Mouse (Mus musculus) embryo, embryonic 10 days (tissue): ENCODE results near the gene Tmprss7.

ENCODE experiments used
- DNase-seq: peaks from one replicate; pipeline ENCODE4 v3.0.0-alpha.2; 2015; ENCODE audit warnings: low spot score

The Tmprss7 gene

GRCm38 (mm10) chr16:45693558-45693957 lies at the start of gene Tmprss7:
Gene Tmprss7 (minus strand): TSS chr16:45693658.
- no peak for DNase-seq

DNA sequence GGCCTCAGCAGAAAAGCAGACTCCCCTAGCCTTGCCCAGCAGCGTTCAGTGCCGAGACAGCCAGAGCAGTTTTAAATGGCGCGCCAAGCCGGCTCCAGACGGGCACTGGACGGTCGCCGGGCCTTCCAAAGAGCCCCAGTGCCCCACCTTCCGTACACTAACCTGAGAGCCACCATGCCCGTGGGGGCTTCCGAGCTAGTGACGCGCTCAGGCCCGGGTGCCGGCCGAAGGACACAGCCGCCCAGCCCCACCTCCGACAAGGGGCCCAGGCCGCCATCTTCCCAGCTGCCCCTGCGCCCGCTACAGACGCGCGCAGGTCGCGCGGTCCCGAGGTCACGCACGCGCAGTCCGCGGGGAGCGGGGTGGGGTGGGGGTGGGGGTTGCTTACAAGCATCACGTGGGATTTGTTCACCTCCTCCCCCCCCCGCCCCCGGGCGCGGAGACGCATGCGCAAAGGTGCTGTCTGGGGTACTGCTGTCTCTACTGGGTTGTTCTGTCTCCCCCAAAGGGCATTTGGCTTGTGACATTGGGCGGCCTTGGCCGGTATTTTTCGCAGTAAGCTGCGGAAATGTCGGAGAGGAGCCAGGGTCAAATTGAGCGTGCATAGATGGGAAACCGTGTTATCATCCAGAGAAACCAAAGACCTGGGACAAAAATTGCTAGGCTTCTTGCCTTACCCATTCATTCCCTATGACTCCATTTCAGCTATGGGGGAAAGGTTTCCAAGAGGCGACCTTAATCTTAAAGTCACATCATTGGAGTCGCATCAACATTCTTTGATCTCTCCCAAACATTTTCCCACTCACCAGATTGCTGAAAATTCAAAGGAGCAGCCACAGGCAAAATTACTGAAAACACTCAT lies 49.4 kb upstream of the Tmprss7 start, which contains the start of gene Abhd10:
Gene Abhd10, minus strand, starts transcription at position 341 of the 862 bp plus-strand sequence.
- peak; percentile 88 for DNase-seq

DNA sequence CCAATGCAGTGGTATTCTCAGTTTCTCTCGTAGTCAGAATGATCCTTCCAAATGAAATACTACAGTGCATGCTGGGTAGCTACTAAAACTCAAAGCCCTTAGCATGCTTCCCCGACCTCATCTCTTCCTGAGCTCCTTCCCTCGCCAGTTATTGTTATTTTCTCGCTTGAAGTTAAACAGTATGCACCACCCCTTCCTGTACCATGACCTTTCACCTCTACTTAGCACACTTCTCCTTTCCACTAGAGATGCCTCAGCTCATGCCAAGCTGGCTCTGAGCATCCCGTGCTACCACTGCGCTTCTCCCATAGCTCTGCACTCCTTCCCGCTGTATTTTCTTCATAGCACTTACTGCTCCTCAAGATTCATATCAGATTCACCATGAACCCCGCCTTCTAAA lies 44.4 kb upstream of the Tmprss7 start:
- DNase-seq, result no peak

- no peak for DNase-seq
Observed at GRCm38 (mm10) chr16:45736724-45737123, 43.3 kb upstream of the Tmprss7 start.

DNA sequence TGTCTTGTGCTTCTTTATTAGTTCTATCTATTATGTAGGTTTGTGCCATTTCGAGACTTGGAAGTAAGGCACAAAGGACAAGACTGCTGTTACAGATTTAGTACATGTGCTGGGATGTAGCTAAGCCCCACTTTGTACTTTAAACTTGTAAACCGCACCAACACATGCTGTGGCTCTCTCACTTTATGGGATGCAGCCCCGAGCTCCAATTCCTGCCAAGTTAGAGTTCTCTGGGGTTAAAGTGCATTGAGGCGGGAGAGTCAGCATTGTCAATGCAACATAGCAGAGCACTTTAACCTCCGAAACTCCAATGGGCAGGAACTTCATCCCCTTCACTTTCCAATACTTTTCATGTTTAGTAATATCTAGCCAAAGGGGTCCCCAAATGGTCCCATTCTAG lies 35.7 kb upstream of the Tmprss7 start:
- no peak for DNase-seq

DNA sequence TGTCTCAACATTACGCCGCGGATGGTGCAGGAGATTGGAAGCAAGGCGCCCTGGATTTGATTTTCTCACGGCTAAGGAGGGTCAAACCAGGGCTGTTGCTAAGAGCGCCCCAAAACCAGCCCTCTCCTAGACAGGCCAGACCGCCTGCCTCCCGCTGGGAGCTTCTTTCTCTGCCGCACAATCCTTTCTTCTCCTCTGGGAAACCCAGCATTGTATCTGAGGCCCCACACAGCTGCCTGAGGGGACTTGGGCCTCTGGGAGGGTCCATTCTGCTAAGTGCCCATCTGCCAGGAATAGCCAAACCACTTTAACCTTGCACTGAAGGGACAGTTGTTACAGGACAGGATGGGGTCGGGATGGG lies 31.3 kb upstream of the Tmprss7 start:
- no peak for DNase-seq

GRCm38 (mm10) chr16:45724061-45724741 lies 30.7 kb upstream of the Tmprss7 start, which contains the start of gene Tagln3:
Gene Tagln3 (minus strand): TSS chr16:45724608.
- DNase-seq, result peak; percentile 73

GRCm38 (mm10) chr16:45723172-45723901 lies 29.9 kb upstream of the Tmprss7 start:
- peak; percentile 42 for DNase-seq

- DNase-seq, result no peak
Observed at GRCm38 (mm10) chr16:45722460-45722951, 29.0 kb upstream of the Tmprss7 start.

- DNase-seq, result no peak
Observed at GRCm38 (mm10) chr16:45720022-45720630, 26.7 kb upstream of the Tmprss7 start.

GRCm38 (mm10) chr16:45718296-45718695 lies 24.8 kb upstream of the Tmprss7 start:
- no peak for DNase-seq

- no peak for DNase-seq
Observed at GRCm38 (mm10) chr16:45714489-45715150, 21.2 kb upstream of the Tmprss7 start.

DNA sequence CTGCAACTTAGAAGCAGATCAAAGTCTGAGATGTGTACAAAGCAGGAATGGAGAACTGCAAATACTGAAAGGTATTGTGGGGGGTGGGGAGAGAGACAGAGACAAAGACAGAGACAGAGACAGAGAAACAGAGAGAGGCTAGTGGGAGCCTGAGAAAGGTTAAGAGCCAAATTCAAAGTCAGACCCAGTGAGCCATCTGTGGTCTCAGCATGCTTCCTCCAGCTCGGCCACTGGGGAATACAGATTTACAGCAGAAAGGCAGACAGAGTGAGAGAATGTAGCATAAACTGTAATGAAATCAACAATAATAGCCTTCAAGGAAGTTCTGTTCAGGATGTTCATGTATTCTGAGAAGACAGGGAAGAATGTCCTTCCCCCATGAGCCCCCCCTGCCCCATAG lies 20.4 kb upstream of the Tmprss7 start:
- DNase-seq, result no peak

- DNase-seq, result no peak
Observed at GRCm38 (mm10) chr16:45713261-45713660, 19.8 kb upstream of the Tmprss7 start.

DNA sequence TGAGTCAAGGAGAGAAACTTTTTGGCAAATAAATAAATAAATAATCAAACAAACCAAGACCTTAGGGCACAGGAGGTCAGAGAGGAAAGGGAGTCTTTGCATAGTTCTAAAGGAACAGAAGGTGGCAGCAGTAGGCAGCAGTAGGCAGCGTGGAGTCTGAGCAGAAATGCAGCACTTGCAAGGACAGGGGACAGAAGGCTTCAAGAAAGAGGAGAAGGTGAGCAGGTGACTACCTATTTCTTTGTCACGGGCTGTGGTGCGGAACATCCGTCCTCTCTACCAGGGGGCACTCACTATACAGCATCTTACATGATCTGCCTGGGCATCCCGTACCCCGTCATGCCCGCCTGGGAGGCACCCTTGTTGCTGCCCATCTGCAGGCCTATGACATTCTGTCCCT lies 17.8 kb upstream of the Tmprss7 start:
- DNase-seq, result peak; percentile 55

DNA sequence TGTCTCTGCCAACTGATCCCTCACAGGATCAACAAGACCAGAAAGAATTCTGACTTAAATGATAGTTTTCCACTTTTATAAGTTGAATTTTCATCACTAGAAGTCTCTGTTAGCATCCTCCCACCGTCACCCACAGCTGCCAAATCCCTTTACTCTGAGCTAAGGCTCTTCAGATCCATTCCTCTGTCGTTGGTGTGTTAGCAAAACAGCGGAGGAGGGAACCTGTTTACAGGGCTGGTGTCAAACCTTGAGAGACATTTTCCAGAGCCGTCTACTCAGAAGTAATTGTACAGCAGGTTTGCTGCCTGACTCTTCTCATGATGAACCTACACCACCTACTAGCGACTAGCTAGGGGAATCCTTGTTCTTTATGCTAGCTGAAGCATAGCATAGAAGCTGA lies 5.8 kb upstream of the Tmprss7 start:
- no peak for DNase-seq

GRCm38 (mm10) chr16:45697996-45698395 lies 4.5 kb upstream of the Tmprss7 start:
- DNase-seq, result no peak

DNA sequence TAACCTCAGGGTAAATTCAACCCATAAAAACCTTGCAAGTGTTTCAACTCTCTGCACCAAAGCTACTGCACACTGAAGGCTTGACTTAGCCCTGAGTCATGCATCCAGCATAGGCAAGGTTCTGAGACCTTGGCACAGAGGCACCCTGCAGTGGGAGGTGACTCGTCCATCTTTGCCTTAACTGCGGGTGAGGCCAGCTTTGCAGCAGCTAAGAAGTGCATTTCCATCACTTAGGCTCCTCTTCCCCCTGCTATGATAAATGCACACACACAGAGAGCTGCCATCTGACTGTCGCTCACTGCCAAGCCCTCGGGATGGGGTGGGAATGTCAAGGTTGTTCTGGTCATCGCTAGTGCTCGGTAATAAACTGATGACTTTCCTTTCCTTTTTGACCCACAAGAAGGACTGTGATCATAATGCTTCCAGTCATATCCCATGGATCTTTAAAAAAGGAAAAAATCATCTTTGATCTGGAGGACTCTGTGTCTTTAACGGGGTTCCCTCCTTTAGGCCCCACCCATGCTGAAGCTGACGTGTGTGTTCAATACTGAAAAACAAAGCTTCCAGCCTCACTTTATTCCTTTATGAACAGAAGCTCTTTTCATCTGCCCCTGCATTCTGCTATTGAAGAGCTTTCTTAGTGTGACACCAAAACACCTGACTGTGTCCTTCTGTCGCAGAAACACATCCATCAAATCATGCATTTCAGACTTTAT lies 2.1 kb upstream of the Tmprss7 start:
- no peak for DNase-seq

- DNase-seq, result no peak
Observed at GRCm38 (mm10) chr16:45692851-45693250, 607 bp downstream of the Tmprss7 start.

DNA sequence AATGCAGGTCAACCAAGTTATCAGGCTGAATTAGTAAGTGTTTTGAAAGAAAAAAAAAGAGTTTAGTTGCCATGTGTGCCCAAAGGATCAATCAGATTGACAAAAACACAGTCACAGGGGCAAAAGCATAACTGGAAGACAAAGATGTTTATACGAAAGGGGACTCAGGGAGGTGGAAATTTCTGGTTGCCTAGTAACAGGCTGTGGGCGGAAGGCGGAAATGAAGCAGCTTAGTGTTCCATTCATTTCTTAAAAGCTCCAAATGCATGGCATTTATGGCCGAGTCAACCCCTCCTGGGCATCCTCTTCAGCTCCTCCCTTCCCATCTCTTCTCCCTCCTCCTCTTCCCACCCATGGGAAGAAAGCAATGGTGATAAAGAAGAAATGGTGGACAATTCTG lies 3.3 kb downstream of the Tmprss7 start:
- peak; percentile 51 for DNase-seq

GRCm38 (mm10) chr16:45686833-45687232 lies 6.6 kb downstream of the Tmprss7 start:
- DNase-seq, result no peak
